ENCODE assay signal across 28 mouse cellular contexts in the genomic region with DNA sequence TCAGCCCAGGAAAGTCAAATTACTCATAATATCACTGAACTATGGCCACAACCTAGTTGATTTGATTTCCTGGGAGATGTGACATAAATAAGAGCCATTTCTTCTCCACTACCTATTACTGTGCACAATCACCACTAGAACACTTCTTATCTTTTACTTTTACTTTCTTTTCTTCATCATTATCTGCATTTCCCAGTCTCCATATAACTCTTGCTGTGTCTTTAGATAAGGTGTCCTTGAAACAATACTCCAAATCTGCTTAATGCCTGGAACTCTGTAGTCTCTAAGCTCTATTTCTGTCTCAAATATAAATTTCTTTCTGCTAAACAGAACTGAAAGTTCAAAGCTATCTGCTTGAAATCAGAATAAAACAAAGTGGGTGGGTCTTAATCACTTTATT.
"Had no signal": no experiment of that assay in that cellular context is flagged by ENCODE, and none has a peak within 500 bp of the region (broad histone marks: within the 10 kb centered on the region; RNA-seq: fewer than 3 reads in every experiment).

No protein-coding gene starts in this region.

- H3K4me3 ChIP-seq: limb, embryonic 10.5 days; limb, embryonic 12.5 days; limb, embryonic 13.5 days; limb, embryonic 15.5 days; liver, embryonic 12.5 days; liver, embryonic 13.5 days; liver, embryonic 15.5 days; lung, embryonic 15.5 days; megakaryocyte, embryonic 14.5 days; midbrain, embryonic 10.5 days; midbrain, embryonic 12.5 days; midbrain, embryonic 13.5 days; midbrain, embryonic 15.5 days; myocyte; neural tube, embryonic 12.5 days had no signal

- H3K36me3 ChIP-seq: limb, embryonic 10.5 days; limb, embryonic 12.5 days; limb, embryonic 13.5 days; limb, embryonic 15.5 days; liver, embryonic 12.5 days; liver, embryonic 13.5 days; liver, embryonic 15.5 days; lung, embryonic 15.5 days; midbrain, embryonic 10.5 days; midbrain, embryonic 12.5 days; midbrain, embryonic 13.5 days; midbrain, embryonic 15.5 days; neural tube, embryonic 12.5 days had no signal

- H3K9ac ChIP-seq: limb, embryonic 12.5 days; limb, embryonic 13.5 days; limb, embryonic 15.5 days; liver, embryonic 12.5 days; liver, embryonic 13.5 days; liver, embryonic 14.5 days; liver, embryonic 15.5 days; liver, postnatal 0 days; lung, embryonic 14.5 days; lung, embryonic 15.5 days; midbrain, embryonic 12.5 days; midbrain, embryonic 13.5 days; midbrain, embryonic 15.5 days; neural tube, embryonic 12.5 days had no signal

- H3K27ac ChIP-seq: limb, embryonic 10.5 days; limb, embryonic 12.5 days; limb, embryonic 13.5 days; limb, embryonic 15.5 days; liver, embryonic 12.5 days; liver, embryonic 13.5 days; liver, embryonic 14.5 days; liver, embryonic 15.5 days; lung, embryonic 15.5 days; macrophage; midbrain, embryonic 10.5 days; midbrain, embryonic 12.5 days; midbrain, embryonic 13.5 days; midbrain, embryonic 15.5 days; neural tube, embryonic 12.5 days had no signal

- H3K9me3 ChIP-seq: limb, embryonic 10.5 days; limb, embryonic 12.5 days; limb, embryonic 13.5 days; limb, embryonic 15.5 days; liver, embryonic 12.5 days; liver, embryonic 13.5 days; liver, embryonic 15.5 days; lung, embryonic 15.5 days; megakaryocyte, embryonic 14.5 days; midbrain, embryonic 10.5 days; midbrain, embryonic 12.5 days; midbrain, embryonic 13.5 days; midbrain, embryonic 15.5 days; neural tube, embryonic 12.5 days had no signal

- H3K4me1 ChIP-seq: limb, embryonic 10.5 days; limb, embryonic 12.5 days; limb, embryonic 13.5 days; limb, embryonic 15.5 days; liver, embryonic 12.5 days; liver, embryonic 13.5 days; liver, embryonic 15.5 days; lung, embryonic 15.5 days; megakaryocyte, embryonic 14.5 days; midbrain, embryonic 10.5 days; midbrain, embryonic 12.5 days; midbrain, embryonic 13.5 days; midbrain, embryonic 15.5 days; neural tube, embryonic 12.5 days had no signal

- DNase-seq: left cerebral cortex, postnatal 4 days; liver; liver, embryonic 13.5 days; liver, postnatal 0 days; lung, adult 18-20 months; lung, adult 2 months; lung, embryonic 14.5 days; lung, postnatal 10 days; lung, postnatal 14 days; lung, postnatal 36 days; lung, postnatal 4 days; midbrain, embryonic 14.5 days had no signal

- H3K27me3 ChIP-seq: limb, embryonic 12.5 days; limb, embryonic 13.5 days; limb, embryonic 15.5 days; liver, embryonic 12.5 days; liver, embryonic 13.5 days; liver, embryonic 15.5 days; lung, embryonic 15.5 days; megakaryocyte, embryonic 14.5 days; midbrain, embryonic 12.5 days; midbrain, embryonic 13.5 days; midbrain, embryonic 15.5 days; neural tube, embryonic 12.5 days had no signal
